Mouse (Mus musculus): ENCODE measurements around the gene Arhgap29.

Arhgap29 gene

DNA sequence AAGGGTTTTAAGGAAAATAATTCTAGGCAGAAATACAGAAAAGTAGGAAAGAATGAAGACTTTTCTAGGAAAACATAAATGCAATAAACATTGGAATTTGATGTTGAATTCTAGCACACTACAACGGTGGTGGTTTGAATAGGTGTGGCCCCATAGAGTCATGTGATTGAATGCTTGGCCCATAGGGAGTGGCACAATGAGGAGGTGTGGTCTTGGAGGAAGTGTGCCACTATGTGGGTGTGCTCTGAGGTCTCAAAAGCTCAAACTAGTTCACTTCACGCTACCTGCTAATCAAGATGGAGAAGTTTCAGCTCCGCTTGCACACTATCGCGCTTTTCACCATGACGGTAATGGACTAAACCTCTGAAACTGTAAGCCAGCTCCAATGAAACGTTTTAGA is 66.1 kb downstream of the Arhgap29 start:
- no peak for DNase-seq

DNA sequence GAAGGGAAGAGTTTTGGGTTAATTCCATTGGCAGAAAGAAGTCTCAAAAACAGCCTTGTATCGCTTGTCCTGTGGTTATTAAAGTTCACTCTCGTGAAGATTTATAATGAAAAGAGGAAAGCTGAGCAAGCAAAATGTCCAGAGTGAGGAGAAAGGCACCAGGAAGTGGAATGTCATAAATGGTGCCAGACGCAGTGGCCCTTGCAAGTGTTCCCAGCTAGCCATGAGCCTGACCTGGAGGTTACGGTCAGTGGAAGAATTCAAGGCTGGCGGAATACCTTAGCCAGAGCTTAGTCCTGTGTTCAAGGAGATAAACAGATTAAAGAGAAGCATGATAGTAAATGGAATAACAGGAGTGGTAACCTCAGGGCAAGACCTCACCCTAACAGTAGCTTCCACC is 66.8 kb downstream of the Arhgap29 start:
- no peak for DNase-seq

DNA sequence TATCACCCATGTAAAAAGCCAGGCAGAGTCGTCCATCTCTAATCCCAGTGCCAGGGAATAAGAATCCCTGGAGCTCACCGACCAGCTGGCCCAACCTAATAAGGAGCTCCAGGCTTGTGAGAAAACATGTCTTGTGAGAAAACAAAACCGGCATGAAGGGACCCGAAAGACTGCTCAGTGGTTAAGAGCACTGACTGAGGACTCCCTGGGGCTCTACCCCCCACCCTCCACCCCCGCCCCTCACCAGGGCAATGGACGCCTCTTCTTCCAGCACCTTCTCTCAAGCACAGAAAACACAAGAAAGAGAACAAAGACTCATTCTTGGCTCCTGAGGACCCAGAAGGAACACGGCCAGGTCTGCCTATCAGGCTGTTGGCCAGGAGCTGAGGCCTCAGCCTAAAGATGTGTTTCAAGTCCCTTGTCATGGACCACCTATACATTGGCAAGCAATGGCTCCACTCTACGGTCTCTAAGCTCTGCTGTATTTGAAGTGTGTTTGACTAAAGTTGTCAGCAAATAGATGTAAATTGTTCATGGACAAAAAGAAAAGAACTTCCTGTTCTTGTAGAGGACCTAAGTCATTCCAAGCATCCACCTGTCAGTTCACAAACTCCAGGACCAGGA is 68.8 kb downstream of the Arhgap29 start:
- DNase-seq, result no peak

DNA sequence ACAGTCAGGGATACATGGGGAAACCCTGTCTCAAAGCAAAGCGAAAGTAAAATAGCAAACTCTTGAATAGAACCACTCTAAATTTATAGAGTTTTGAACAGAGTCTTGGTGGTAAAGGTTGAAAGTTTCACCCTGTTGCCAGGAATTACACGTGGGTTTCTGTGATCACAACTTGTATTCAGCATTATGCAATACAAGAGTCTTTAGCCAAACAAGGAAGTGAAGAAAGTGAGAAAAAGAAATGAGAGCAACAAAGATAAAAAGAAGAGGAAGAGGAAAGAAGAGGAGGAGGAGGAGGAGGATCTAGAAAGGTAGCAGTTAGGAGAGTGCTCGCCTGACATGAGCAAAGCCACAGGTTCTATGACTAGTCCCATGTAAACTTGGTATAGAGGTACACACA is 70.0 kb downstream of the Arhgap29 start:
- no peak for DNase-seq

DNA sequence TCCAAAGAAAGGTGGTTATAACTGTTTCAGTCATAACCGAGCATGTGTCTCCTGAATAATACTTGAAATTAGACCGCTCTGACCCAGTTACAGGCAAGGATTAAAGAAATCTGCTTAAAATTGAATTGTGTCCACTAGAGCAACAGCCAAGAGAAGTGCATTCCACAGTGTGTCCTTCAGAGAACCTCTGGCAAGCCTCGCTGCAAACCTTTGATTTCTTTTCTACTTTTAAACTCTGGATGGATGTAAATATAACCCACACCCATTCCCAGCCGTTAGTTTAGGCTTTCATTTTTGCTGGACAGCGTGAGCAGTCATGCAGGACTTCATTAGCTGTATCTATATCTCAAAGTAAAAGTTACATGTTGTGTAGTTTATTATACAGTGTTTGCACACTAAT is 74.3 kb downstream of the Arhgap29 start:
- no peak for DNase-seq

DNA sequence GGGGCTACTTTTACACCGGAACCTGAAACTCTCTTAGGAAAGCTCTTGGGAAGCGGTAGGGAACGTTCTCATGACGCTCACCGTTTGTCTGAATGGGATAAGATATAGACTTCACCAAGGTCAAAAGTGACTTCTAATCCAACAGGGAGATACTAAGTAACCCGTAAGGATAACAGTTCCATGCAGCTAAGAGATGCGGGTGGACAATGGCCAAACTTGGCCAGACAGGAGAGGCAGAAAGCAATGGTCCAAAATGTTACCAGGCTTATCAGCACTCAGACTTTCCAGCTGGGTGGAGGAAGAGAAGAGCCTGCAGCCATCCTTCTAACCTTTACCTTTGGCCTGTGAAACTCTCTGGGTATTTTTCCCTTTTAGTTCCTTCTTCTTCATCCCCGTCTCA is 75.4 kb downstream of the Arhgap29 start:
- DNase-seq, result no peak

DNA sequence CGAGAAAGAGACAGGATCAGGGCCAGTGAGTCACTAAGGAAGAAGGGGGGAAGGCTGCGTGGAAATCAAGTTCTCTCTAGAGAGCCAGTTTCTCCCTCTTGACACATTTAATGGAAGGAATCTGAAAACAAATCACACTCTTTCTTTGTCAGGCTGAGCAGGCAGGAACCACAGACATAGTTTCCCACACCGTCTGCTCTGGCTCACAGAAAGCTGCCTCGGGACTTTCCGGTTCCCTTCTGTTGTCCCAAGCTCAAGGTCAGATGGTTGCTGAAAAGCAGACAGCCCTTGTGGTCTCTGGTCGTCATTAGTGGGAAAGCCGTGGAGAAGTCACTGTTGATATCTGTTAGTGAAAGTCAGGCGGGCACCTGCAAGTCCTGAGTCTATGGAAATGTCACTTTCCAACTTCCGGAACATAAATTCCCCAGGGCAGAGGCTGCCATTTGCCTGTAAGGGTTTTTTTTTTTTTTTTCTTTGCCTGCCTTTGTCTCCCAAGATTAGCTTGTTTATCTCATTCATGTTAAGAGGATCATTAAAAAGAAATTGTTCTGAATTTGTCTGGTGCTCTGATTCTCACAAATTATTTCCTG is 81.0 kb downstream of the Arhgap29 start:
- no peak for DNase-seq

DNA sequence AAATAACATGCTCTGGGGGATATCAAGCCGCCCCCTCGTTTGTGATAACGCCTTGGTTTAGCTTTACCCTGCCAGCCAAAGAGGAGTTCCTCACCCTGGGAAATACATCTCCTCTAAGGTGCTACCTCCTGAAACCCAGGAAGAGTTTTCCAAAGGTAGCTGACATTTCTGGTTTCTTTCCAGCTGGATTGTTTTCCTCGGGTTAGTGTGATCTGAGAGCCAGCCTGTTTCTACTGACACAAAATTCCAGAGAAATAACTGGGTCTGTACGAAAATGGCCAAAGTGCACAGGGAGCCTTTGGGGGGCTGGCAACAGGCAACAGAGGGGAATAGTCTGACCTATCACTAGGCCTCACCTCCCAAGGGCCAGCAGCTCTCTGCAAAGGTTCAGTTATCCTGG is 81.9 kb downstream of the Arhgap29 start:
- no peak for DNase-seq

DNA sequence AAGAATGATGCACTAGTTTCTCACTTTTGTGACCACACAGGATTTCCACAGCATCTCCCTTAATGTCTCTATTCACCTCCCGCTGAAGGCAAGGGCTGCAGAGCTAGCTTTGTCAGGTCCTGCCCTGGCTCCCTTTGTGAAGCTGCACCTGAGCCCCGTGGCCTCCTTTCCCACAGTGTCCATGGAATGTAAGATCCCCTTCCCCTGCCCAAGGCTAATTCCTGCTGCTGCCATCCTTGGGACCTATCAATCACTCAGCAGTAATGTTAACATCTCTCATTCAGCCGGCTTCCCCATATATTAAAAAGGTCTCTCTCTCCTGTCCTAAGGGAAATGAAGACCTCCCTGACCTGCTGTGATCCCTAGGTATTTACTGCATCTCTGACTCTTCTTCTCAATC is 82.8 kb downstream of the Arhgap29 start:
- DNase-seq, result no peak

DNA sequence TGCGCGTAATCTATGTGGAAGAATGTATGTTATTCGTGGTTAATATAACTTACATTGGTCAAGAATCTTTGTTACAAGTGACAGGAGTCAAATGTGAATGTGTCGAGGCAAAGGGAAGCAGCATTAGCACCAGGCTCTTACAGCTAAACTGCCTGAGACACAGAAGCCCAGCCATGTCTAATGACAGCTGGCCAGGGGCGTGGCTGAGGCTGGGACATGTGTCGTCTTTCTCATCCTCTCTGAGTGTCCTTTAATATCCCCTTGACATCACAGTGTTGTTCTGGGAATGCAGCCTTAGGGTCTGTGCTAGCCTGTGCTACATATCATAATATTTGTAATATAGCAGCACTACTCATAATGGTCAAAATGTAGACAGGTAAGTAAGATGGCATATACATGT is 88.2 kb downstream of the Arhgap29 start:
- no peak for DNase-seq

DNA sequence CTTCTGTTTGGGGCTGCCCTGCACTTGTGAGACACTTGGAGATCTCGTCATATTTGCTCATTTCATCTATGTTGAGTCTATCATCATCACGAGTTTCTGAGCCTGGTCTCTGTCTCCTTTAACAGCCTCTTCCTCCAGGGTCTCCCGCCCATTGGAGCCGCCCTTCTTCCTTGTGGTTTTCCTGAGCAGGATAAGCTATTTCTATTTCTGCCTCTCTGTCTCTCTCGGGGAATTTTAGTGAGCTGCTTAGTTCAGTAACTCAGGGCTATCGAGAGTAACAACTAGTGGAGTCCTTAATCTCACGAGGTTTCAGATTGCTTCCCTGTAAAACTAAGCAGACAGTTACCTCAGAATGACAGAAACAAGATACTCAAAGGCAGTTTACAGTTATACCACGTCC is 90.8 kb downstream of the Arhgap29 start:
- DNase-seq, result no peak

DNA sequence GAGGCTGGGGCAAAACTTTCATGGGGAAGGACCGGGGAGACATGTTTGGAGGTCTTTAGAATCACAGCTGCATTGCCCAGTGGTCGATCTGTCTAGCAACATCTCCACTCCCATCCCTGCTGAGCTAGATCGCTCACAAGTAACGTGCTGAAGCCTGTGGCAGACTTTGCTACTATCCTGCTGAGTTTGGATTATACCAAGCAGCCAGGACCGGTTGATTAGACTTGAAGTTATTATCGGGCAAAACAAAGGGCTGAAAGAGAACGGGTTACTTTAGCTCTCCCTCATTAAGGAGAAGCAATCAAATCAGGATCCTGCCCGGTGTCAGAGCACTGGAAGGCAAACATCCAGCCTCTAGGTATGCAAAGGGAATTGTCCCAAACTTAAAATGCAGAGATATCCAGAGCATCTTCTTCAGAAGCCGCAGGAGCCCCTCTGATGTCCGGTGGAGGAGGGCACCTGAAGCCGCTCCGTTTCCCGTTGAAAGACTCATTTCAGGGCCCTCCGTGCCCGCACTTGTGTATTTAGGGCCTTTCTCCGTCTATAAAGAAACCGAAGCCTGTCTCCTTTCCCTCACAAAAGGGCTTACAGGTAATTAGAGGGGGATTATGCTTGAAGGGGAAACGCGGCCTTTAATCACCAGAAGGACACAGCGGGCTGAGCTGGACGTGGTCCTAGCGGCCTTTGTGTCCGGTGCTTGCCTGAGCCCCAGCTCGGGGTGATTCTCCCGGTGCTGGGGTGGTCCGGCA is 91.6 kb downstream of the Arhgap29 start, which contains the start of gene Abca4:
Abca4 (plus strand) TSS at position 645 of the 749 bp plus-strand sequence.
- DNase-seq, result no peak

DNA sequence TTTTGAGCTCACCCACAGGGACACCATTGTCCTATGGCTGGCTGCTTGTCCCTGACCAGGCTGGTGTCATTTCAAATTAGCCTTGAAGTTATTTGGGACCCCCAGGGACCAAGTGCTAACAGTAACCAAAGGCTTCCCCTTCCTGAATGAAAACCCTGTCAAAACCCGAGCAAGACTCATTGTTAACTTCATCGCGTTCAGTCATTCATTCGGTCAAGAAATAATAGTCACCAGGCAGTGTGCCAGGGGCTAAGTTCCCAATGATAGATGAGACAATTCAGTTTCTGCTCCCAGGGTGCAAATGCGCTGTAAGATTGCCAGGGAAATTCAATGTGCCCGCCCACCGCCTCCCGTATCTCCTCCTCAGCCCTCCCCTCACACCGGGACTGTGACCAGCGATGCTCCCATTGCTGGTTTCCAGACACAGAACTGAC is 93.9 kb downstream of the Arhgap29 start:
- no peak for DNase-seq

DNA sequence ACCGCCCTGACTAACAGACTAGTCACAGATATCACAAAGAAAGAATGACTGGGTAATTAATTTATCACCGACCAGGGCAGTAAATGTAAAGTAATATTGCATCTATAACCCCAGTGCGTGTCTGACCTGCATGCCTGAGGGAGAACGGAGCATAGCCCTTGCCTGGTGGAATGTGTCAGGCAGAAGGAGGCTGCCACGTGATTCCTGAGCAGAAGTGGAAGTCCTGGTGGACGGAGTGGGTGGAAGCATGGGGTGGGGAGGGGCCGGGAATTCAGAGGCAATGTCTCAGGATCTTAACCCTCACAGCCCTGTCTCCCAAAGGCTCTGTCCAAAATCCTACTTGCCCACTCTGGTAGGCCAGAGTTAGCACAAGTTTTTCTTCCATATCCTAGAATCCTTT is 95.1 kb downstream of the Arhgap29 start:
- DNase-seq, result no peak

DNA sequence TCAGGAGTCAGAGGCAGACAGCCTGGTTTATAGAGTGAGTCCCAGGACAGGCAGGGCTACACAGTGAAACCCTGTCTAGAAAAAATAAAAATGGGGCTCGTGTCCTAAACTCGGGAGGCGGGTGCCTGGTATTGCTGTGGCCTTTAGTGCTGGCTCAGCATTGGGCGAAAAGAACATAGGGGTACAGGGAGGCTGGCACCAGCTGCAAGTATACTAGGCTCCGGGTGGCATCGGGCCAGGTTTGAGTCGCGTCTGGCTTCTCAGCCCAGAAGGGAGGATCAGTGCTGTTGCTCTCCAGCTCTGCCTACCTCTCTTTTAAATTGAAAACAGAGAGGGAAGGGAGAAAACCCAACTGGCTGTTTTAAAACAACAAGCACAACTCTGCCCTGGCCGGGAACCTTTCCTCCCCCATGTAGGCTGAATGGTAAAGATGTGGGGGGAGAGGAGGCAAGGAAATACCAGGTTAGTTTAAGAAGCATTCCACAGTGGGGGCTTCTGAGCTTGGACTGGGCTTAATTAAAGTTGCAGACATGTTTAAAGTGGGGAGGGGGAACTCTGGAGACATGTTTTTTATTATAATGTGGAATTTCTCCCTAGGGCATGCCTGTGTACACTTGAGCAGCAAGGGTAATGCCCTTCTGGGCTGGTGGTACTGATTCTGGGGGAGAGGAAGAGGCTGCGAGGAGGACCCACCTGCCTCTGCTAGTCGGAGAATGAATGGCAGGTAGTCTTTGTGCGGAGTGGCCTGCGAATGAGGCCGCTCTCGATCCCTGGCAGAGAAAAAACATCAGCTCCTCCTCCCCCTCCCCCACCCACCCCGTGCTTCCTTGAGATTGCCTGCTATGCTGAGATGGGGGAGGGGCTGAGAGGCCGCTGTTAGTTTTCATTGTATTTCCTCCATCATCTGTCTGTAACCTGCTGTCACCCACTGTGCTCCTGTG is 95.8 kb downstream of the Arhgap29 start:
- no peak for DNase-seq

DNA sequence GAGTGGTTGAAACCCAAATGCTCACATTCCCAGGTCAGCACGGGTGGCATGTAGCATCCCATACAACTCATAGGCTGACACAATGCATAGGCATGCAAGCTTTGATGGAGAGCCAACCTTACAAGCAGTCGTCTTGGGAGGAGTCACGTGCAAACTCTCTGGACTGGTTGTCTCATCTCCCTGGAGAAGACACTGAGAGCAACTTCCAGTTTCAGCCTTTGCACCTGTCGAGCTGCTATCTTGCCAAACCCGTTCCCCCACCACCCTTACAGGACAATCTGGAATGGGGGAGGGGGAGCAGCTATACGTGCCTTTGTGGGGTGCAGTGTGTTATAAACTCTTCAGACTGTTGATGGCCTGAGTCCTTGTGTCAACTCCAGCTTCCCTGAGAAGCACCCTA is 96.8 kb downstream of the Arhgap29 start:
- DNase-seq, result no peak

DNA sequence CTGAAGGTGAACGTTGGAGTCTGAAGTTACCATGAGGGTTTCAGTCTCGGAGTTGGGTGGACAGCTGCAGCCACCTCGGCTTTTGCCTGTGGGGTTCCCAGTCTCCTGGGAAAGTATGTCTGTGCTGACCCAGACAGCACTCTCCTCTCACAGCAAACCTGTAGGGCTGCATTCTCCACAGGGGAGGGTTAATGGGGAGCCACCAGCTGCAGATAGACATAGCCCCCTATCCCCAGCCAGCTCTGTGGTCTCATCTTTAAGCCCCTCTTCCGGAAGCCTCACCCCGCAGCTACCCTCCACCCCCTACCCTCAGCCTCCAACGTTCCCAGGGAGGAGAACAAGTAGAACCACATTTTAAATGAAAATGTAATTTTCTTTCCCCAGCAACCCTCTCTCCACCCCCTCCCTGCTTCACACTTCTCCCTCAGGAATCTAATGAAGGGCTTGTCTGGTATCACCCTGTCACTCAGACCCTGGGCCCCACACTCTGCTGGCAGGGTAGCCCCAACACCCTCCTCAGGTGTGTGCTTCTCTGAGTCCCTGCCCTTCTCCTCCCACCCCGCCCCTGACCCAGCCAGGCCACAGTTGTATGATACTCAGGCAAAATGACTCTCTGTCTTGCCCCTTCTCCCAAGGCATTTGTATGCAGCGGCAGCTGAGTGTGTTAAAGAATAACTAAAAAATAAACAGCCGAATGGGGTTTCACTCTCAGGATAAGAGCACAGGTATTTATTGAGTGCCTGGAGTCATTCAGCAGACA is 106.3 kb downstream of the Arhgap29 start:
- no peak for DNase-seq

DNA sequence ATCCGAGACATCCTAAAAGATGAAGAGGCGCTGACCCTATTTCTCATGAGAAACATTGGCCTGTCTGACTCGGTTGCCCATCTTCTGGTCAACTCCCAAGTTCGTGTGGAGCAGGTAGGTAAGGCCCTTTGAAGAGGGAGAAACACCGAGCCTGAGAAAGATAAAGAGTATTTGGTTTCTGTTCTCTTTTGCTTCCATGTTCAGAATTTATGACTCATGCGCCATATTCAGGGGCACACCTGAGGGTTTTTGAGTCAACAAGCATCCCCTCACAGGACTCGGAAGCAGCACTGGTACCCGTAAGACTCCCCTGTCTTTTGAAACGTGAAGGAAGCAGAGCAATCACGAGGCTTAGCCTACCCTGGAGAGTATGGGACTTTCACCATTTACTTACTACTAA is 110.2 kb downstream of the Arhgap29 start:
- no peak for DNase-seq

DNA sequence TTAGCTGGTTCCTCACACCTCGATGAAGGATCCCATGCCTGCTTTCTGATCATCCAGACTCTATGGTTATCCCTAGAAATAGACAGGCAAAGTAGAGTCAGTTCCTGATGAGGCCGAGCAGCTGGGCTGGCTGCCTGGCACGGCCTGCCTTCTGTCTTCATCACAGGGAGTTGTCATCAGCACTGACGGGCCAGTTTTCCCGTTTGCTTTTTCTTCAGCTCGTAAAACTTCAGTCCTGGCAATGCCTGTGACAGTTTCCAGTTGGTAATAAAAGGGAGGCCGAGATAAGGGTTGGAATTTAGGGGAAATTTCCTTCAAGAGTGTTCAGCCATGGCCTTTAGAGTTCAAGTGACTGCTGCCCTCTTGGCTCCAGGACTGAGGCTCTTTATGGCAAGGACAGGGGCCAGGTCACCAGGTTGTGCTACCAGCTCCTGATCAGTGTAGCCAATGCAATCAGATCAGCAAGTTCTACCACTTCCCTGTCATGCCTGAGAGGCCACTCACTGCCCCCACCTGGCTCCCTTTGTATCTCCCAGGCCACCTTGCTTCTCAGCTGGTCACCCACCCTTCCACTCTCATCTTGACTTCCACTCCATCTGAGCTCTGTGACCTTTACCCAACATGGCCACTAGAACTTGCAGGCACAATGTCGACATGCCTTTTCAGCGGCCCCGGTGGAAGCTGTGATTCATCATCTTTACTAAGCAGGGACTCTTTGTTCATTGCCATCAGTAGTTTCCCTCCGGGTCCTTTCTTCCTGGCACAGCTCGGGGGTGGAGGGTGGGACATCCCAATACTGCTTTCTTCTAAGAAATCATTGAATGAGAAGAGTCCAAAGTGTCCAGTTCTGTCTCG is 112.4 kb downstream of the Arhgap29 start:
- no peak for DNase-seq

Data from spleen, adult 18-20 months (tissue).